Mouse (Mus musculus) MN1 (cell line): ENCODE measurements at regions not wholly inside any gene's neighbourhood (a gene's known extent, or its start where the extent isn't known, plus 50 kb on each side); places are given as distances from the start of the nearest gene placed in this dataset.

Source experiments
- DNase-seq: peaks from one replicate; pipeline ENCODE4 v3.0.0-alpha.2; 2016; ENCODE audit warnings: low spot score

DNA sequence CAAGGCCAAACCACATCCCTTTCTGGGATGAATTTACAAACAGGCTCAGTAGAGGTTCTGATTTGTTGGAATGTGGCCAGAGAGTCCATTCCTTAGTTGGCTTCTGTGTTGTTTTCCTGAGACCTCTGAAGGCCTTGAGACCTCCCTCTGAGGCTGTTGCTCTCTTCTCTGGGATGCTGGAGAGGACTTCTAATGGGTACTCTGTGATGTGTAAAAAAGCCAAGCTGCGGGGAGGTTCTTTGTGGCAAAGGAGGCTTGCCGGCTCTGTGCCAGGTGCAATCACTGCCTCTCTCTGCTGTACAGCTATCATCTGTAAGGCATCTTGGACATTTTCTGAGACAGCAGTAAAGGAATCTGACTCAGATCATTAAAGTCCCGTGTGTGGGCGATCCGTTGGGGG lies 192.3 kb downstream of the Gm5447 start:
- no peak for DNase-seq

DNA sequence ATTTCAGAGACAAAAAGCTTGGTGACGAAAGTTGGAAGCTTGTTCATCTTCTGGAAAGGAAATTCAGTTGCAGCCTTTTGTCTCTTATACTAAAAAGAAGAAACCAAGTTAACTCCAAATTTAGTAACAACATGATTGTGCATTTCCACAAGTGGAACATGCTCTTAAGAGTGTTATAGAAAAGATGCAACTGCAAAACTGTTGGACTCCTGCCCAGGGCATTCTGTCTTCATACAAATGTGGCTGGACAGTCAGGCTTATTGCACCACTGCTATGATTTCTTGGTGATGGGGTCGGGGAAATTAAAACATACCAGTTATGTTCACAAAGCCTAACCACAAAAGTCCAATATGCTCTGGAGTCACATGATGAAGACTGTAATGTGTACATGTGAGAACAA lies 194.8 kb downstream of the Gm5447 start:
- DNase-seq: no peak

DNA sequence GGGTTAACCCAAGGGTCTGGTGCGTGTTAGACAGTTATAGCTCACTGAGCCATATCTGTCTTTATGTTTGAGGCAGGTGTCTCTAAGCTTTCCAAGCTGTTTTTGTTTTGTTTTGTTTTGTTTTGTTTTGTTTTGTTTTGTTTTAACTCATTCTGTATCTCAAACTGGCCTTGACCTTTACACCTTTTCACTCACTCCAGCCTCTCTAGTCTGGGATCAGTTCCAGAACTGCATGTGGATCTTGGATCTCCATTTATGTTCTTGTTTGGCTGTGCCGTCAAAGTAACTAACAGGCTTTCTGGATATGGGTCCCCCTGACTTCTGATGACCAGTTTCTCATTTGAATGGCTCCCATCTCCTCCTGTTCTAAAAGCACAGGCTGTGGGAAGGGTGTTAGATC lies 197.7 kb downstream of the Gm5447 start:
- no peak for DNase-seq

DNA sequence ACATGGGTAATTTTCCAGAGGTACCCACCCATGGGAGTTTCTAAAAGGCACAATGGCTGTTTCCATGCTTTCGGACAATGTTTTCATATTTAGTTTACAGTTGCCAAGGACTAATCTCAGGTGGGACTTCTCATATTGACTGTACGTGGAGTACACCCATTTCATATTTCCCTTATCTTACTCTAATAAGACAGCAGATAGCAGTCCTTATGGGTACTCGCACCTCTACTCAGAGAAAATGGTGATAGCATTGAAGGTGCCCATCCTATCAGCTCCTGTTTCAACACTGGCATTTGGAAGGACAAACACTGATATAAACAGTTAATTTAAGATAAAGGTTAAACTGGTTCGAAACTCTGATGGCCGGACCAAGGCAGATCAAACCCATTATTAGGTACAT lies 198.6 kb downstream of the Gm5447 start:
- DNase-seq: no peak

DNA sequence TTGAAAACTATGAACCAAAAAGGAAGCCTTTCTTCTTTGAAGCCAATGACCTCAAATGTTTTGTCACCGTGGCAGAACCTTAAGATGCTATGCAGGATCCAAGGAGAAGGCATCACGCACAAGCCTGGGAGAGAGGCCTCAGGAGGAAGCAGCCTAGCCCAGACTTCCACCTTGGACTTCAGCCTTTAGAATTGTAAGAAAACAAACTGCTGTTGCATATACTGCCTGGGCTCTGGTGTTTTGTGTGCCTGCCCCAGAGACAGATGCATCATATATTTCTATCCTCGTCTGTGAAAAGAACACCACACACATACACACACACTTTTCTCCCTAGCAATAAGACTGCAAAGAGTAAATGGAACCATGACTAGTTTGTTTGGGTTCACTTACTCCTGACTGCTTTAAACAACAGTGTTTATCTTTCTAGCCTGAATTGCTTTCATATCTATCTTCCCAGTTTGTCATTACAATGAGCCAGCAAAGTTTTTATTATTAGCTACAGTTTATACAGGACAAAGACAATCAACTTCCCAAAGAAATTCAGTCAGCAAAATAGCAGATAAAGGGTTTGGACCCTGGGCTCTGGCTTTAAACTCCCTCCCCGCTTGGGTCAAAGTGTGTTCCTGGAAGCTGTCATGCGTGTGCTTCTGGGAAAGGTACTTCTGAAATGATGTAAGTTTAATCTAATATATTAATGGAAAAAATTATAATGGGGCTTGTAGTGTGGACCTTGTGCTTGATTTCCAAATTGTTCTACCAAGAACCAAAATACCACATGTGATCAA lies 204.2 kb downstream of the Gm5447 start:
- DNase-seq: no peak

DNA sequence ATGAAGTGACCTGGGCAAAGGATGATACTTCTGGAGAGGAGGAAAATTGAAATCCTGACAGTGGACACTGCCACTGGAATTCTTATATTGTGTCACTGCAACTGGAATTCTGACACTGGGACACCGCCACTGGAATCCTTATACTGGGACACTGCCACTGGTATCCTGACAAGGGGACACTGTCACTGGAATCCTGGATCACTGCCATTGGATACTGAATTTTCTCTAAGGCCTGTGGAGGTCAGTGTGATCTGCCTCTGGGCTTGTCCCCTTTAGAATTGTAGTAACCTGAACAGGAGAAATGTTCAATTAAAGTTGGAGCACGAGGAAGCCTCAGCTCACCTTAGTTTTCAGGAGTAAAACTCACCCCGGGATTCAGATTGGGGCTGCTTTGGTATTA lies 205.0 kb downstream of the Gm5447 start:
- DNase-seq: no peak

DNA sequence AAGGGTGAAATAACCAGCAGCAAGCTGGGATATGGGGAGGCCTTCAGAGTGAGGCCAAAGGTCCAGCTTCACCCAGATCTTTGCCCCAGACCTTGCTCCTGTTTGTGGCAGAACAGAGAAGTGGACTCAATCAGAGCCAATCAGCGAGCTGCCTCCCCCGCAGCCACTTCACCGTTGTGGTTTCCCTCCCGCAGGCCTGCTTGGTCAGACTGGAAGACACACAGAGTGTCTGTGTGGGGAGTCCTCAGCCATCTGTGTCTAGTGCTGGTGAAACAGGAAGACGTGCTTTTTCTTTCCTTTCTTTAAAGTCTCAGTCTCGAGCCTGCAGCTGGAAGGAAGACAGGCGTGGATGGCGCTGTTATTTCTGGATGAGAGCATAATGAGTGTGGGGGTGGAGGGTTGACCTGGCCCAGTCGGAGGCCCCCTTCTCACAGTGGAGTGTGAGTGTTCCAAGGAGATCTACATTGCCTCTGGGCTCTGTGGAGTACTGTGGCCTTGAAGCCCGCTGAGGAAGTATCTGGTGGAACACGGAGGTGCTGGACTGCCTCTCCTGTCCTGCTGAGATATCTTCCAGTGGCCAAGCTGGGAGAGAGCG lies 205.5 kb downstream of the Gm5447 start:
- DNase-seq: no peak

DNA sequence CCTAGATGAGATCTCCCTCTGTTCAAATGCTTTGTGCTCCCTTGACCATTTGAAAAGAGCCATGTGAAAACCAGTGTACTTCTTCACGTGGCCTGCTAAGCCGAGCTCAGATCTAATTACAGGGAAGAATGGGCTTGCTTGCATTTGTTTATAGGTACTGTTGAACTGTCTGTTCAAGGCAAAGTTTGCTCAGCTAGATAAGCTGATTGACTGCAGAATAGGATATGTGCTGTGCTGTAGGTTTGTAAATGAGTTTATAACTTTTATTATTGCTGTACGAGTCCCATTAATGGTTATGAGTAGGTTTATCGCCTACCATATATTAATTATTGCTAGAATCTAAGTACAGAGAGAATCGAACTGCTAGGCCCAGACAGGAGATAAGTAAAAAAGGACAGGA lies 207.5 kb downstream of the Gm5447 start:
- DNase-seq: no peak

DNA sequence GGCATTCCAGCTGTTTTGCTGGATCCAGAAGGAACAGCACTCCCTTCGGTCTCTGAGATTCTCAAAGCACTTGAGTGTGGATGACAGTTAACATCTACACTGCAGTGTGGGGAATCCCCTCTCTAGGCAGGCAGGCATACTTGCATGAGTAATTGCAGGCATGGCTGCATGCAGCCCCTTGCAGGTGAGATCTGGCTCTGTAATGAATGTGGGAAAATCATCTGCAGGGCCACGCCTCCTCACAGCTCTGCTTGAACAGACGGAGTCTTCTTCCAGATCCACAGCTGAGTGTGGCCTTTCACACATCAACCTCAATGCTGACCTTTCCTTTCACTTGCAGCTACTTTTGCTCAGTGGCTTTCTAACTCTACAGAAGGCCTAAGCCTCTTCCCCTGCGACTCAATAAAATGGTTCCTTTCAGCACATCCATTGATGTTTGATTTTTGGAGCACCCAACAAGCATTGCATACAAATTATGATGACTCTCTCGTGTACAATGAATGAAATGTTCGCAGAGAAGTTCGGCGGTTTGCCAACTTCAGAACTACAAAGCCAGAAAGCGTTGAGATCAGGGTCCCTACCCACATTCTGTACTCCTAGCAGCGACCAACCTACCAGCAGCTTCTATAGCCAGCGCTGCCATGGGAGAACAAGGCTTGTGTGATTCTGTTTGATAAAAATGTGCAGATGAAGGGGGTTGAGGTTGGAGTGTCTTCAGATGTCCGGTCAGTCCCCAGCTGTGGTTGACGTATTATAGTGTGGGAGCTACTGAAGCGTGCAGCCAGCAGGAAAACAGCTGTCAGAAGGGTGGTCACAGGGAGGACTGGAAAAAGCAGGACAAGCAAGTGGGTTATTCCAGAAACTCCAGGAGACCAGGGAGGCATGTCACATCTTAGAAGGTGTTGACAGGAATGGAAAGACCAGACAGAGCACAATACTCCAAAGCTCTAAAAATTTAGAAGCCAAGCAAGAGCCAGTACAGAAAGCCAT lies 211.1 kb downstream of the Gm5447 start:
- DNase-seq: no peak

DNA sequence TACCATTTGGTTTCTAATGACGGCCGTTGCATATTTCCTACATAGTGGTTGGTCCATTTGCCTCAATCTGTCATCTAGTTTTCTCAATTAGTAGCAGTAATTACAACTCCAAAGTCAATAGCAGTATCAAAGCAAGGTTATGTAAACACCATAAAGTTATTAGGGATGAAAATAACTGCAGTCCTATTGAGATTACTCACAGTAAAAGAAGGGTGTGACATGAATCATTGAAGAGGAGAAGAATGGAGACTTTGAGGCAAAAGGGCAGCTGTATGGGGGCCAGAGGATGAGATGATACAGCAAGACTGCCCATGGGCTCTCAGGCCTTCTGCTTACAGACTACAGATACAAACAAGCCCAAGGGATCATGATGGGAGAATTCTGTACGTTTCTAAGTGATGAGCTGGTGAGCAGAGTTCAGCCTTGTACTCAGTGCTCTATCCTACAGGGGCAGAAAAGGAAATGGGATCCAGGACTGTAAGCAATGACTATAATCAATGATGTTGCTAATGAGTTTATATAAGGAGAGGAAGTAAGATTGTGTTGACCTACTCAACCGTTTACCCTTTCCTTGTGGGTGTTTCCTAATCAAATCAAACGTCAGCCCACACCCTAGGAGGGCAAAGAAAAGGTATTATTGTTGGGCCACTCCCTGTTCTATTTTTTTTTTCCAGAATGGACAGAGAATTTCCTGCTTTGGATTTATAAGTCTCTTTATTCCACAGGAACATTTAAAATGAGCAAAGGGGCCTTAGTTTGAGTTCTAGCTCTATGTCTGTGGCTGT lies 213.0 kb downstream of the Gm5447 start:
- no peak for DNase-seq

DNA sequence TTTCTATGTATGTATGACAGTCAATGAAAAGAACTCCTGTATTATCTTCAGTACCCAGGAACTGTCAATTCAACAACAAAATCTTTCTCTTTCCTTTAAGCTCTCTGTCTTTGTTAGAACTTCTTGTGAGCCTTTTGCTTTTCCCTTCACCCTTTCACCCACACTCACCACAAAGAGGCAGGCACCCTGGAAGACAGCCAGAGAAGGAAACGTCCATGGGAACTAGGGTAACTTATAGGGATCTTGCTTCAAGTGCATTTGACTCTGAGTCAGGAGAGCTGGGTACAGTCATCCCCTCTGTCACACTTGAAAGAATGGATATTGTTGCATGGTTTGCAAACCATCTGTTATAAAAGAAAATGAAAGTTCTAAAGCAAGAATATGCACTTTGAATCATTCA lies 215.1 kb downstream of the Gm5447 start:
- no peak for DNase-seq

DNA sequence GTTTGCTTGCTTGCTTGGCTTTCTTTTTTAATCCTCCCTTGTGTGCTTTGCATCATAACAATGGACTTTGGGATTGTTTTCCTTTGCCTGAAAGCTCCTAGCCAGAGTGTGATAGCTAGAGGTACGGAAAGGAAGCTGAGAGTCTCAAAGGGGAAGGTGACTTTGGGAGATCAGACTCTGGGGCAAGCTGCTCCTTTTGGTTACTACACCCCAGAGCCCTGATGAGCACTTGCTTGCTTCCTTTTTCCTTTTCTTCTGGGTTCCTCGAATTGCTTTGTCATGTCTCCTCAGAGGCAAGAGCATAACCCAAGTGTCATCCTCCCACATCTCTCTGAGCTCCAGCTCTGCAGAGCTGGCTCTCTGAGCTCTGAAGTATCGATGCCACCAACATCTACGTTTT lies 216.0 kb downstream of the Gm5447 start:
- DNase-seq: no peak

DNA sequence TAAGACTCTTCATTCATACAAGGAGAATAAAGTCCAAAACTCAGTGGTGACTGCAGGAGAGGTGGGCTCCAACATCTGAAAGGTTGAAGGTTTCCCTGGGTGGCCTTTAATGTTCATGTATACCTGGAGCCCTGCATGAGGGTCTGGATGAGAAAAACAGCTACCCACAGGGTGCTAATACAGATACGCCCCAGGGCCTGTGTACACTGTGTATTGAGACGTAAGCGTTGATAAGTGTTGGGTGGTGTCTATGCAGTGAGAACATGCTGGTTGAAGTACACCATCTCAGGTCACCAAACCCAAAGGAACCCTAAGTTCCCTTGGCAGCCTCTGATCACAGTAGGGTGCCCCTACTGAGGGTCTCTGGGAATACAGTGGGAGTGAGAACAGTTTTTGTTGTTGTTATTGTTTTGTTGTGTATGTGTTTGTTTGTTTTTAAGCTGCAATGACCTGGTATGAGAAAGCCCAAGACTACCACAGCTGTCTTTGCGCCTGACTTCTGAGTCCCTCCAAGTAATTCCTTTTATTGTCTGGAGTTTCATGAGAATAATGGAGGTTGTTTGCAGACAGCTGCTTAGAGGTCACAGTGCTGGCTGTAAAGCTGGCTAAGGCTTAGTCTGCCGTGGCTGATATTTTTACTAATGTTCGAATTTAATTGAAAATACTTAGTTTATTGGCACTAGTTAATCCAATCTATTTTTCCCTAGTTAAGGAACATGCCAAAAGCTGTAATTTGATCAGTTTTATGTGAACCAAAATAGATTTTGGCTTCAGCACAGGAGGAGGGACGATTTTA lies 217.5 kb downstream of the Gm5447 start:
- DNase-seq: no peak

DNA sequence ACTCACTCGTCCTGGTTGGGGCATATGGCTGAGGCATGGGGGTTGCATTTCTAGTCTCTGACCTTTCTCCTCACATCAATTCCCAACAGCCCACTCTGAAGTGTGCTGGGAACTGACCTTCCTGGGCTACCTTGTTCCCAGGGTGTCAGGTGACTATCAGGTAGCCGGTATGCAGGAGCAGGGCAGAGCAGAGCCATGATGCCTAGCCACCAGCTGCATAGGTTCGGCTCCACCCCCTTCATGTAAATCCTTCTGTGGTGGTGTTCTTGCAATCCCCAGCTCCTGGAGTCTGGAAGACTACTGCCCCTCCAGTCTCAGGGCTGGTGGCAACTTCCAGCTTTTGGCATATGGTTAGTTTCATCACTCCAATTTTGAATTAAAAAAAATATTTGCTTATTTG lies 221.0 kb downstream of the Gm5447 start:
- DNase-seq: no peak

DNA sequence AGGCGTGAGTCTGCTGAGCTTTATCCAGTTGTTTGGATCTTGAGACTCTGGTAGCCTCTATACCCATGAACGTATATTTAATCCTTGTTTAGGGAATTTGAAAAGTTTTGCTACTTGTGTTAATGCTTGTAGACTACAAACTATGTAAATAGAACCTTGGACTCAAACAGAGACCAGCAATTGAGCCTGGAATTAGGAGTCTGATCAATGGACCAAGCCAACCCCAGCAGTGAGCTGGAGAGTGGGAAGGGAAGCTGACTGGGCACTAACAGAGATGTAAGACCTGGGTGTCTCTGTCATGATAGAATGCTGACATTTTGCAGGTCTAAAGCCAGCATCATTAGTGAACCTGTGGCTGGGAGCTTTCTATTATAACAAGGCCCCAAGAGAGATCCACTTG lies 222.5 kb downstream of the Gm5447 start:
- DNase-seq: no peak

DNA sequence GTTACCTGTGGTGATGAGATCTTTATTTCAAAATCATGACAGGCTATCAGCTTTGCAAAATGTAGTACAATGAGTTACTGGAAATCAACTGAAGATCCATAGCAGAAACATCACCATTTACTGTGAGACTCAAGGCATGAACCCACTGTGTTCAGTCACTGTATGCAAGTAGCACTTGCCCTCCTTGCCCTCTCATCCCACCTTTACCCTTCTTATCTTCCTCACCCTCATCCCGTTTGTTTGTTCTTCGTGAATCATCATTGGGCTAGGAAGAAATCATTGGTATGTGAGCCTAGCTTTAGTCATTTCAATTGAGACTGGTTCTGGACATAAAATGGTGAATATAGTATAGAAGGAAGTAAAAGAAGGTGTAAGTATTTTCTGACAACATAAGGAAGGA lies 223.6 kb downstream of the Gm5447 start:
- no peak for DNase-seq

DNA sequence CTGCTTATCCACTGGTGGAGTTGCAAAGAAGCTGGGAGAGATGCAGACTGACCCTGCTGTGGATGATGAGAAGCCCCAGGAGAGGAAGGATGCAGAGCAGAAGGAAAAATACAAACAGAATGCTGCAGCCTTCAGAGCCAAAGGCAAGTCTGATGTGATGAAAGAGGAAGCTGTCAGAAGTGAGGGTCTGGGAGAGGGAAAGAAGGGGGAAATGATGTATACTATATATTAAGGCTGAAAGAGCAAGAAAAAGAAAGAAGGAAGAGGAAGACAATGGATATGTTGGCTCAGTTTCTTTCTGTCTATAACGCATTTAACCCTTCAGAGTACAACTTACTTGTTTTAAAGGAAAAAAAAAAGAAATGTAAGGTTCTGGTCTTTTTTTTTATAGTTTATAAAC lies 225.4 kb downstream of the Gm5447 start:
- no peak for DNase-seq

DNA sequence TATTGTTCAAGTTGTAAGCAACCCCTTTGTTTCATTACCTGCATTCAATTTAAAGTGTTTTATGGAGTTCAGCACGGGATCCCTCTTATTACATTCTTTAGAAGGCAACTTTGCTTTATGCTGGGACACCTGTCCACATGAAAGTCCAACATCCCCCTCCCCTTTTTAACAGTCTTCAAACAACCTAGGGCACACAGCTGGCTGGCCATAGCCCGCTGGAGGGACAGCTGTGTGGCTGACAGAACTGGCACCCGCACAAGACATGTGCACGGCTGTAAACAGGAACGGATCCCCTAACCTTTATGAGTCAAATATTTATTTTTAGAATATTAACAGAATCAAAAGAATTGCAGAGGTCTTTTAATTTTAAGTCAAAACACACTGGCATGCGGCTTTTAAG lies 230.1 kb downstream of the Gm5447 start:
- DNase-seq: no peak

DNA sequence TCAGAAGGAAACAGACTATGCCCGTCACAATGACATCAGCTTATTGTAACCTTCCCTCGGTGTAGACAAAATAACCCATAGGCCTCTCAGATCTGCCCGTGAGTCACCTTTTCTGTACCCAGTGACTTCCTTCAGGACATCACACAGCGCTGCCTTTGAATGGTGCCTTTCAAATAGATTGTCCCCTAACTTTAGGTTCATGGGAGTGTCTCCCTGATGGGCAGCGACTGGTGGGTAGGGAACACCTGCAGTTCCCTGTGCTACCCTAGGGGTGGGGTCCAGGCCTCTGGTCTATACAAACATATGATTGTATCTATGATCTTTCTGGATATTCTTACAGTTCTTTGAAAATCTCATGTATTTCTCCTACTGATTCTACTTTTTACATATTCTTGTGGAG lies 232.4 kb downstream of the Gm5447 start:
- DNase-seq: no peak

DNA sequence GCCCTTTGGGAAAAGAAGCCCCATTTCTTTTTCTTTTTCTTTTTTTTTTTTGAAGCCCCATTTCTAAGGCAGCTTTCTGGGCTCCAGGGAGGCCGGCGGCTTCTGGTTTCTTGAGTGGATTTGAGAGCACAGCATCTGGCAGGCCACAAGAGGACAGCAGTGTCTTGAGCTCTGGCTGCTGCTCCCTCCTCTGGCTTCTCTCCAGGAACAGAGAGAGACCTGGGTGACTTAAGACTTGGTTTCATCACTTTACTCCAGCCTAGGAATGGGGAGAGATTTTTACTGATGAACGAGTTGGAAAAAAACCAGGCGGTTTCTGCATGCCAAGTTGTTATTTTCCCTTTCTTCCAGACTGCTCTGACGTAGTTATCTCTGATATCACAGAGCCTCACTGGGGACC lies 233.7 kb downstream of the Gm5447 start:
- no peak for DNase-seq

DNA sequence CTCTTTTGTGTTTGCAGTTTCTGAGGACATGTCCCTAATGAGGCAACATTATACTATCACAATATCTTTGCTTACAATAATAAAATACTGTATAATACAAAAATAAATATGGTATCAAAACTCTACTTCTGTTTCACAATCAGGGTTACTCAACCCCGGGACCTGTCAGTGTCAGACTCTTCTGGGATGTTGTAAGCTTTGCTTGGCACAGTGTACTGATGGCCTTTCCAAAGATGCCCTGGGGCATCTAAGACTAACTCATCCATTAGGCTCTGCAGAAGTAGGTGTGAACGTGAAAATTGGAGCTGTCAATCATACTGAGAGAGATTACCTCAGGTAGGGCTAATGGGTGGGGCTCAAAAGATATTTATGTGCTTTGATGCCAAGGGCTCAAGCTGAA lies 249.0 kb downstream of the Gm5447 start:
- DNase-seq: no peak
